In the genomic region with DNA sequence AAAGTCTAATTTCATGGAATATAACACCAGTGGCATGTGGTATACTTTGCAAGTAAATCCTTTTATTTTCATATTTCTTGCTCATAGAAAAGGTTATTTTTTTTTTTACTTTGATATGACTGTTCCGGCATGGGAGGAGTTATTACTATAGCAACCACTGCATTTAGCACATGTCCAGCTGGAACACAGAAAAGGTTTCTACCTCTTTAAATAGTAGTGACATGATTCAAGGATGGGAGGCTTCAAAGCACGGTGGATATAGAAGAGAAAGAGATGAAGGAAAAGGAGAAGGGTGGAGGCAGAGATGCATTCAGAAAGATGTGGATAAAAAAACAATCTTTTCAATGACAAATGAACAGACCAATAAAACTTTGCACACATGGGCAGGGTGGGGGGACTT, we compare ENCODE assay signal across 23 mouse cellular contexts. TPM values are rescaled to one million over a fixed set of nuclear protein-coding genes. Genes with fewer than 3 reads are reported as not detected.
"Had no signal": no experiment of that assay in that cellular context is flagged by ENCODE, and none has a peak within 500 bp of the region (broad histone marks: within the 10 kb centered on the region; RNA-seq: fewer than 3 reads in every experiment).

No protein-coding gene starts in this region.

- H3K4me1 ChIP-seq: limb, embryonic 10.5 days; liver, embryonic 12.5 days; liver, embryonic 15.5 days; lung, embryonic 15.5 days; midbrain, embryonic 12.5 days; neural tube, embryonic 12.5 days; neural tube, embryonic 15.5 days had no signal

- DNase-seq: kidney, adult 2 months; kidney, postnatal 25 days; liver; lung, adult 18-20 months; lung, postnatal 10 days; lung, postnatal 4 days; thymus, adult 2 months; thymus, postnatal 14 days; thymus, postnatal 4 days had no signal

- ATAC-seq: inflammation-experienced regulatory T-cells, adult 6 months; intestine, embryonic 16.5 days; liver, embryonic 12.5 days had no signal

- H3K4me3 ChIP-seq: limb, embryonic 10.5 days; limb, embryonic 13.5 days; liver, embryonic 12.5 days; liver, embryonic 15.5 days; lung, embryonic 15.5 days; midbrain, embryonic 12.5 days; neural tube, embryonic 12.5 days; neural tube, embryonic 15.5 days had no signal

- H3K27ac ChIP-seq: kidney, postnatal 0 days; limb, embryonic 10.5 days; limb, embryonic 13.5 days; liver, embryonic 12.5 days; liver, embryonic 15.5 days; lung, embryonic 15.5 days; midbrain, embryonic 12.5 days; neural tube, embryonic 12.5 days; neural tube, embryonic 15.5 days had no signal

RNA-seq across cellular contexts. Expression of a gene that starts 38.0 kb away (rescaled TPM):
- total RNA-seq: megakaryocyte progenitor cell, adult 5-6 weeks; megakaryocyte-erythroid progenitor cell, adult 5-6 weeks had no signal
- polyA plus RNA-seq: kidney, embryonic 14.5 days; liver, embryonic 12.5 days; midbrain, embryonic 12.5 days had no signal
